Mouse (Mus musculus) NIH3T3 (cell line): ENCODE measurements around the gene Amn.

Experiments used
- DNase-seq: peaks from one replicate; pipeline ENCODE4 v3.0.0-alpha.2; 2012; ENCODE audit warnings: low read depth

The Amn gene

GRCm38 (mm10) chr12:111267673-111268325 lies 3.1 kb upstream of the Amn start:
- no peak for DNase-seq

GRCm38 (mm10) chr12:111271406-111271805 lies 511 bp downstream of the Amn start:
- DNase-seq: no peak

GRCm38 (mm10) chr12:111271966-111272365 lies 1.1 kb downstream of the Amn start:
- no peak for DNase-seq

DNA sequence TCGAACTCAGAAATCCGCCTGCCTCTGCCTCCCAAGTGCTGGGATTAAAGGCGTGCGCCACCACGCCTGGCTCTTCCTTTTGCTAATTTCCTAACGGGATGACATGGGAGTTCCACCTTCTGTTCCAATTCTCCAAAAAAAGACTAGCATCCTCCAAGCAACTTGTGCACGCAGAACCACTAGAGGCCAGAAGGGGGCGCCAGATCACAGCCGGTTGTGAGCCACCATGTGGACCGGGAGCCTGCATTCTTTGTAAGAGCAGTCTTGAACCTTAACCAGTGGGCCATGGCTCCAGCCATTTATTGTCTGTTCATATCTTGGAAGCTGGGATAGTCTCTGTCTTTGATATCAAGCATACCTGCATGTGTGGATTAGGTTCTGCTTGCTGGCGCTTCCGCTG lies 1.5 kb downstream of the Amn start:
- DNase-seq: peak; percentile 87

- no peak for DNase-seq
Observed at GRCm38 (mm10) chr12:111274006-111274405, 3.1 kb downstream of the Amn start.

DNA sequence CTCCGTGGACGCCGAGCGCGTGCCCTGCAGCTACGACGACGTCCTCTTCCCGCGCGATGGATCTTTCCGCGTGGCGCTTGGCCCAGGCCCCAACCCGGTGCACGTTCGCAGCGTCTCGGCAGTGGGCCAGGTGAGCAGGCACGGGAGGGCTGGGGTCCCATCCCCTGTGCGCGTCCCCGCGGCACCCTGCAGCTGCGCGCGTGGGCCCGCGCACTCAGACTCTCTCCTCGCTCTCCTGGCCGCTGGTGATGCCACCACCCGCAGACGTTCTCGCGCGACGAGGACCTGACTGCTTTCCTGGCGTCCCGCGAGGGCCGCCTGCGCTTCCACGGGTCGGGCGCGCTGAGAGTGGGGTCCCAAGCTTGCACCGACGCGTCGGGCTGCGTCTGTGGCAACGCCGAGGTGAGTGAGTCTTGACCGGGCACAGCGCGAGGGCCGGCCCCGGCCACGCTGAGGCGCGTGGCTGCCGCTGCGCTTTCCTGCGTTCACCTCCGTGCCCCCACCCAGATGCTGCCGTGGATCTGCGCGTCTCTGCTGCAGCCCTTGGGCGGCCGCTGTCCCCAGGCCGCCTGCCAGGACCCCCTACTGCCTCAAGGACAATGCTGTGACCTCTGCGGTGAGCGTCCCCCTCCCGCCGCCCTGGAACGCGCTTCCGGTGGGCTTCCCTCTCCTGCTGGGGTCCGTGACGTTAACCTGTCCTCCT lies 3.7 kb downstream of the Amn start:
- no peak for DNase-seq

GRCm38 (mm10) chr12:111275150-111275841 lies 4.4 kb downstream of the Amn start:
- no peak for DNase-seq

GRCm38 (mm10) chr12:111276371-111276770 lies 5.5 kb downstream of the Amn start:
- DNase-seq: no peak

DNA sequence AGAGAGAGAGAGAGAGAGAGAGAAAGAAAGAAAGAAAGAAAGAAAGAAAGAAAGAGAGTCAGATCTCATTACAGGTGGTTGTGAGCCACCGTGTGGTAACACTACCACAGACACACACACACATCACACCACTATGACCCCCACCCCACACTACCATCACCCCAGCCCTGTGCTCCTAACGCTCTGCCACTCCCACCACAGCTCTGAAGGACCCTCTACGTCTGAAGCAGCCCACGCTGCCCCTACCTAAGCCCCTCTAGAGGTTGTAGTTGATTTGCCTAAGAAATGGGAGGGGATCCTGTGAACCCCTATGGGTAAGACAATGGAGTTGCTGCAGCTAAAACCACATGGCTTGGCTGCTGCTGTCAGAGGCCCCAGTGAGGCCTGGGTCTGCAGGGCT lies 12.7 kb downstream of the Amn start:
- DNase-seq: no peak

DNA sequence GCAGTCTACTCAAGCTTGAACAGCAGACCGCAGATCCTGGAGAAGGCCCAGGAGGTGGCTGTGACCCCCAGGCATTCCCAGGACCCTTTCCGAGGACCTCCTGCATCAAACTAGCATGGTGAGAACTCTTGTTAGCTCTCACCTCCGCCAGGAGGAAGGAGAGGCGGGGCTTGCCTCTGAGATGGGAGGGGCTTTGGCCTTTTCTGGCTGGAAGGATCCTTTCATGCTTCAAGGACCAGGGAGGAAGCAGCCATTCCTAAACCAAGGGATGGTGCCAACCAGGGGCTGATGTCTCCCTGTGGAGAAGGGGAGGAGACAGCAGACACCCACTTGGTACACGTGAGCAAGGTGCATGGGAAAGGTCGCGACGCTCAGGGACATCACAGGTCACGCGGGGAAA lies 13.6 kb downstream of the Amn start:
- no peak for DNase-seq

DNA sequence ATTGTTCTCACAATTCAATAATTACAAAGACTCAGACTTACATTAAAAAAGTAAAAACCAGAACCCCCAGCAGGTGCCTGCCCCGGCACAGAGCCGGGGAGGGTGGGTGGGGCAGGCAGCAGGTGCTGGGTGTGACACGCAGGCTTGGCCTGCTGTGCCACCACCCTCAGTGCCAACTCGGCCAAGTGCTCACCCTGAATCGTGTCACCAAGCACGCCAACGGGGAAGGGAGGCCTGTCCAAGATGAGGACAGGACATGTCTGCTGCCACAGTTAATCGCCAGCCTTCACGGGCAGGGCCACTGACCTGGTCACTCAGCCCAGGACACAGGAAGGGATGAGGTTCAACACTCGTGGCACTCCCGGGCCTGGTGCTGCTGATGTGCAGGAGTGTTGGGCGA lies 22.1 kb downstream of the Amn start:
- no peak for DNase-seq

DNA sequence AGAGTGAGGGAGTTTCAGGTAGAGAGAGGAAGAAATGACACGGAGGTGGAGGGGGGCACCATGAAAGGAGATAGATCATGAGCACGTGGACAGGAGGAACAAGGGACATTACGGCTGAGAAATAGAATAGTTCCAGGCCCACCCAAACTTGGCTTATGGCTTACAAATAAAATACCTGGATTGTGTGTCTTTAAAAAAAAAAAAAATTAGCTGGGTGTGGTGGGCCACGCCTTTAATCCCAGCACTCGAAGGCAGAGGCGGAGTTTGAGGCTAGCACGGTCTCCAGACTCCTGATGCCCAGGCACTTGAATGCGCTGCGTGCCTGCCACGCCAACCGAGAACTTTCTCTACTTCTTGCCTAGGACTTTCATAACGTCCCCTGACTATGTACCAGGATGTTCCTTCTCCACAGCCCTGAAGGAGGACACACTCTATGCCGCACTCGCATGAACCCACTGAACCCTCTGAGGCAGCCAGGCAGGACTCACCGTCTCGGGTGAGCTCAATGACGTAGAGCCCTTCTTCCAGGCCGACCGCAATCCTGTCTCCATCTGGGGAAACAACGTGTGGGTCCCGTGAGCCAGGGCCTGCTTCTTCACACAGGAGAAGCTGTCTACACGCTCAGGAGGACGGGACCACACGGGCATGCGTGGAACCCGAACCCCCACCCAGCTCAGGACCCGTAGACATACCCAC lies 30.6 kb downstream of the Amn start:
- DNase-seq: no peak

DNA sequence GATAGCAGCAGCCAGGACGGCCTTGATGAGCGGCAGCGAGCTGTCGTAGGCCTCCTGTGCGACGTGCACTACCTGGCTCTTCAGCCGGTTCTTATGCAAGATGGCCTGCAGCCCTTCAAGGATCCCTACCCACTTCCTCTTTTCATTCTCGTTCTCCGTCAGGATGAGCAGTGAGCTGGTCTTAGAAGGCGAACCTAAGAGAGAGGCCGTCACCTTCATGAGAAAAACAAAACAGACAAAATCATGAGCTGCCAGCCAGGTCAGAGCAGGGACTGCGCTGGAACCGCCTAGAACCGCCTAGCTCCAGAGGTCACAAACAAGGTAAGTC lies 31.1 kb downstream of the Amn start:
- no peak for DNase-seq

DNA sequence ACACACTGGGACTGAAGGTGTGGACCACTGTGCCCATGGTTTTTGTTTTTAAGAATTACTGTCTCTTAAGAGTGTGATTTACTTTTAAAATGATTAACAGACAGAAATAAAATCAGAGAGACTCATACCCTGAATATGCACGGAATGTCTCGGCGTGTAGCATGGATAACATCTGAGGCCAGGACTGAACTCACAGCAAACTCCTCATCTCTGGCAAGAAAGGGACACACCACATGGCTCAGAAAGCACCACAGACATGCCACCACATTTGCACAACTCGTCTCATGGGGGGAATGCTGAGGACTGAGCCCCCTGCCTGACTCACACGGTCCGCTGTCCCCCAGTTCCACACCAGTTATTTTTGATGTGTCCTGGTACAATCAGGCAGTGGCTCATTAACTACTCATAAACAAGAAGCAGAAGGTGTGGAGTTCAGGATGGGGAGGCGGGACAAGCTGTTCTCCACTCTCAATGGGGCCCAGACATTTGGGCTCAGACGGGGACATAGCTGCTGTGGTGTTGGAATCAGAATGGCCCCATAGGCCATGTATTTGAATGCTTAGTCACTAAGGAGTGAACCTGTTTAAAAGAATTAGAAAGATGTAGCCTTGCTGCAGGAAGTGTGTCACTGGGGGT lies 32.9 kb downstream of the Amn start:
- peak; percentile 49 for DNase-seq

DNA sequence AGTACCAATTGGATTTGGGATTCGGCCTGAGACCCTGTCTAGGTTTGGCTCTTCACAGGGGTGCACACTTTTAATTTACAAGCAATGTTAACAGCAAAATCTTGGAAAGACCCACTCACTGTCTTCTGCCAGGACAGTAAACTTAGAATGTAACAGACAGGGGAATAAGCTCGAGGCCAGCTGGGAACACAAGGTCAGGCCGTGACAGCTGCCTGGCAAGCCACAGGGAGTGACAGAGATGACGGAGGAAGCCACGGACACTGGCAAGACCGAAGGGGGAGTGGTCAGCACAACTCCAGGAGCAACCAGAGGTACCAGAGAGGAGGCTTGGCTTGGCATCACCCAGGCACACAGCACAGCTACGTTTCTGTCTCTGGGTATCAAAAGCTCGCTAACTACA lies 35.9 kb downstream of the Amn start:
- DNase-seq: no peak

DNA sequence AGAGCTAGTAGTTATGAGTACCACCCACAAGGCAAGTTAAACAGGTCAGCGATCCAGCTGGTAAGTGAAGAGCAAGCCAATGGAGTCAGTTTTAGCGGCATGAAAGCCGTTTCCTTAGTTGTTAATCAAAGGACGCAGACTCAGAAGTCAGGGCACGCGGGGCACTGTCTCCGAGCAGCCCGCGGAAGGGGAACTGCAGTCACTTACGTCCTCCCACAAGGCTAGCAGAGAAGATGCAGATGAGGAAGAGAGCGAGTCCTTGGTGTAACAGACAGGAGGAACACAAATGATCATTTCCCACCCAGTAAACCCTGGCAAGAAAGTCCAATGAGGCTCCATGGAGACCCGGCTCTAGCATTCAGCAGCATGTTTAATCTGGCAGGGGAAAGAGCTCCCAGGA lies 38.4 kb downstream of the Amn start:
- DNase-seq: no peak

DNA sequence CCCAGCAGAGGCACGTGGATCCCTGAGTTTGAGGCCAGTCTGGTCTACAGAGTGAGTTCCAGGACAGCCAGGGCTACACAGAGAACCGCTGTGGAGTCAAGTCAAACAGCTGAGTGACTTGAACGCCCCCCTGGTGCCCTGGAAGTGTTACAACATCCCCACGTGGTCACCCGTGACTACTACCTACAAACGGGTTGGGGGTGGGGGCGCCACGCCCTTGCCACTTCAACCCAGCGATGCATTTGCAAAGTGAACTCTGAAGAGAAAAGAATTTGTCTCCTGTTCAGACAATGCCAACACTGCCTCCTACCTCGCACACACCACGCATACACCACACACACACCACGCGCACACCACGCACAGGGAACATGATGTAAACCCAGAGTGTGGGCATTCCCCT lies 39.0 kb downstream of the Amn start:
- no peak for DNase-seq

- DNase-seq: no peak
Observed at GRCm38 (mm10) chr12:111311775-111312174, 40.9 kb downstream of the Amn start.

GRCm38 (mm10) chr12:111314273-111314672 lies 43.4 kb downstream of the Amn start:
- DNase-seq: no peak

DNA sequence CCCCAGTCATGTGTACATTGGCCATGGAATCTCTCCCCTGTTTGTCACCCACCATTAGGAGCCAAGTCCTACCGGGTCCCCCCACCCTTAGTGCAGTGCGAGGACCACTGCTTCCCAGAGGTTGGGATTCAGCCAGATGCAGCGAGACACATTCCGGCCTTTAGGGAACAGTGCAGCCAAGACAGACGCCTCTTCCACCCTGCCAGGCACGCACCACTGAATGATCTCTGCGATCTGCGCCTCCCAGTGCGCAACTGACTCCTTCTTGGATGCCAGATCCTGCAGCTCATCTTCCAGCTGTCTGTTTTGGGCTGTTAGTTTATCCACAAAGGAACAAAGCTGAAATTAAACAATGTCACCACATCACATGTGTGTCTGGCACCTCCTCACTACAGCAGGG lies 46.8 kb downstream of the Amn start:
- DNase-seq: no peak

- DNase-seq: no peak
Observed at GRCm38 (mm10) chr12:111320549-111320948, 49.7 kb downstream of the Amn start.

- no peak for DNase-seq
Observed at GRCm38 (mm10) chr12:111321832-111322231, 50.9 kb downstream of the Amn start.
